Mouse (Mus musculus) ES-Bruce4 (cell line): ENCODE measurements around the gene Olfr1329.

Experiments
- CTCF ChIP-seq: IDR thresholded peaks from one replicate; pipeline ENCODE4 v1.8.1; 2011; ENCODE audit warnings: low read depth, low read length
- EP300 ChIP-seq: IDR thresholded peaks from 2 replicates; pipeline ENCODE4 v1.6.1; 2011; ENCODE audit warnings: low read depth, low read length; ENCODE audit not compliant: insufficient read depth
- POLR2A ChIP-seq: IDR thresholded peaks from one replicate; pipeline ENCODE4 v1.8.1; 2011; ENCODE audit warnings: low read length; ENCODE audit not compliant: insufficient read depth

- no peak for TF ChIP-seq CTCF
- no peak for TF ChIP-seq EP300
- no peak for TF ChIP-seq POLR2A
These were observed 49.7 kb downstream of the Olfr1329 start for GRCm38 (mm10) chr4:118867566-118867965.
